Mouse (Mus musculus) midbrain, embryonic 13.5 days (tissue): ENCODE results near the gene B3gnt7. TPM values are rescaled to one million over a fixed set of nuclear protein-coding genes. Genes with fewer than 3 reads are reported as not detected.
"Not testable (repeated sequence)": the region's sequence is repeated elsewhere in the genome, so short reads cannot be mapped to it uniquely, and the experiment has no call there.

Experiments
- ATAC-seq: fragments of 200-750 bp; cut with Nextera tagmentation; 2 replicates; pipeline ENCODE4 v1.8.0; 2017; ENCODE audit warnings: mild to moderate bottlenecking, moderate TSS enrichment, moderate library complexity
- H3K27ac ChIP-seq: fragments of 300-500 bp; sonication (generic); 2 replicates; pipeline ENCODE4 v1.5.1; 2015; ENCODE audit warnings: inconsistent platforms, mild to moderate bottlenecking, moderate library complexity
- H3K27me3 ChIP-seq: fragments of 300-500 bp; sonication (generic); 2 replicates; pipeline ENCODE4 v1.6.1; 2015; ENCODE audit warnings: mild to moderate bottlenecking, inconsistent platforms
- H3K36me3 ChIP-seq: fragments of 300-500 bp; sonication (generic); 2 replicates; pipeline ENCODE4 v1.6.1; 2015; ENCODE audit warnings: mild to moderate bottlenecking, inconsistent platforms
- H3K4me1 ChIP-seq: fragments of 300-500 bp; sonication (generic); replicated peaks from 2 replicates; pipeline ENCODE4 v1.6.1; 2015; ENCODE audit warnings: inconsistent platforms
- H3K4me2 ChIP-seq: fragments of 300-500 bp; sonication (generic); replicated peaks from 2 replicates; pipeline ENCODE4 v1.6.1; 2015; ENCODE audit warnings: moderate library complexity, mild to moderate bottlenecking, inconsistent platforms
- H3K4me3 ChIP-seq: fragments of 300-500 bp; sonication (generic); replicated peaks from 2 replicates; pipeline ENCODE4 v1.5.1; 2015; ENCODE audit warnings: mild to moderate bottlenecking, inconsistent platforms
- H3K9ac ChIP-seq: fragments of 300-500 bp; sonication (generic); replicated peaks from 2 replicates; pipeline ENCODE4 v1.6.1; 2015; ENCODE audit warnings: mild to moderate bottlenecking, inconsistent platforms
- H3K9me3 ChIP-seq: fragments of 300-500 bp; sonication (generic); 2 replicates; pipeline ENCODE4 v1.6.1; 2016; ENCODE audit warnings: mild to moderate bottlenecking, inconsistent platforms
- WGBS: fragments of 180-500 bp; shearing (Covaris S2); methylation state at CpG from one replicate; pipeline ENCODE4 v1.1.7; 2015; 5-methylcytosine and 5-hydroxymethylcytosine counted together
- polyA plus RNA-seq: library from polyadenylated mRNA; unstranded; fragments of >200 nt; fragmentation: Nextera tagmentation; extraction: Ambion mirVana; gene quantifications from 2 replicates; pipeline ENCODE4 v1.2.1, GENCODE M21; 2015

B3gnt7 gene
- polyA plus RNA-seq, 1 experiment from 2014 or later, result 2.7 TPM

- H3K4me3 ChIP-seq, result no peak overlapping the region
- no peaks in the 10 kb centered on the region for H3K9me3 ChIP-seq
- H3K4me2 ChIP-seq, result no peak overlapping the region
- H3K27me3 ChIP-seq, result no peaks in the 10 kb centered on the region
- H3K36me3 ChIP-seq, result no peaks in the 10 kb centered on the region
- H3K27ac ChIP-seq, result no peak overlapping the region
- whole genome bisulfite sequencing, result 32% methylated on average over 4 of the region's 4 CpGs
- H3K9ac ChIP-seq, result no peak overlapping the region
- H3K4me1 ChIP-seq, result 0 out of 2 replicates have a peak, but pooled peaks cover 5% of the 10 kb centered on the region
- ATAC-seq, result peak; percentile 82
Measured at GRCm38 (mm10) chr1:86339156-86339812, 36.7 kb downstream of the B3gnt7 start.

DNA sequence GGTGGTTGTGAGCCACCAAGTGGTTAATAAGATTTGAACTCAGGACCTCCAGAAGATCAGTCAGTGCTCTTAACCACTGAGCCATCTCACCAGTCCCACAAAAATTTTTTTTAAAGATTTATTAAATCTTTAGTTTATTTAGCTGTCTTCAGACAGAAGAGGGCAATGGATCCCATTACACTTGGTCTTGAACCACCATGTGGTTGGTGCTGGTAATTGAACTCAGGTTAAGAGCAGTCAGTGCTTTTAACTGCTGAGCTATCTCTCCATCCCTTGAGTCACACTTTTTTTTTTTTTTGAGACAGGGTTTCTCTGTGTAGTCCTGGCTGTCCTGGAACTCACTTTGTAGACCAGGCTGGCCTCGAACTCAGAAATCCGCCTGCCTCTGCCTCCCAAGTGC lies 38.5 kb downstream of the B3gnt7 start:
- H3K9me3 ChIP-seq, H3K4me1 ChIP-seq, H3K4me3 ChIP-seq, H3K4me2 ChIP-seq, H3K27ac ChIP-seq, H3K27me3 ChIP-seq, H3K36me3 ChIP-seq, H3K9ac ChIP-seq, ATAC-seq: not testable (repeated sequence)
- WGBS, result 96% methylated on average over 2 of the region's 2 CpGs

- Histone ChIP-seq H3K4me3 (no peak overlapping the region), H3K4me1 (no peaks in the 10 kb centered on the region), H3K9ac (no peak overlapping the region), H3K27ac (no peak overlapping the region), H3K36me3 (peaks cover 17% of the 10 kb centered on the region), H3K4me2 (no peak overlapping the region), H3K9me3 (no peaks in the 10 kb centered on the region), H3K27me3 (no peaks in the 10 kb centered on the region)
- ATAC-seq, result no peak
- WGBS, result 90% methylated on average over 2 of the region's 2 CpGs
Measured at GRCm38 (mm10) chr1:86342371-86342770, 39.7 kb downstream of the B3gnt7 start.

- Histone ChIP-seq H3K9ac (no peak overlapping the region), H3K36me3 (peaks cover 24% of the 10 kb centered on the region), H3K4me3 (no peak overlapping the region), H3K27me3 (no peaks in the 10 kb centered on the region), H3K4me1 (no peaks in the 10 kb centered on the region), H3K9me3 (no peaks in the 10 kb centered on the region), H3K4me2 (no peak overlapping the region), H3K27ac (no peak overlapping the region)
- no peak for ATAC-seq
- 100% methylated on average over 1 of the region's 1 CpGs for WGBS
Measured at GRCm38 (mm10) chr1:86343087-86343645, 40.5 kb downstream of the B3gnt7 start.

GRCm38 (mm10) chr1:86343969-86344861 lies 41.6 kb downstream of the B3gnt7 start:
- Histone ChIP-seq H3K4me3 (no peak overlapping the region), H3K4me2 (no peak overlapping the region), H3K36me3 (peaks cover 34% of the 10 kb centered on the region), H3K4me1 (no peaks in the 10 kb centered on the region), H3K27ac (no peak overlapping the region), H3K9ac (no peak overlapping the region), H3K27me3 (no peaks in the 10 kb centered on the region), H3K9me3 (no peaks in the 10 kb centered on the region)
- ATAC-seq, result no peak
- WGBS, result 82% methylated on average over 4 of the region's 4 CpGs

DNA sequence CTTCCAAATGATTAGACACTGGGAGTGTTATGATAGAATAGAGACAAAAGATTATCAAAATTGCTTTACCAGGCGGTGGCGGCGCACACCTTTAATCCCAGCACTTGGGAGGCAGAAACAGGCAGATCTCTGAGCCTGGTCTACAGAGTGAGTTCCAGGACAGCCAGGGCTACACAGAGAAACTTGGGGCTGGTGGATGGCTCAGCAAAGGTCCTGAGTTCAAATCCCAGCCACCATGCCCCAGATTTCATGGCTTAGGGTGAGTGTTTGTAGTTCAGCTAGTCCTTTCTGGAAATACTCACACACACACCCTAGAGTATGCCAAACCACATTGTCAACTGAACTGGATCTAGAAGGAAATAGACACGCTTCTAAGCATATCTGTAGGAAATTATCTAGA lies 42.4 kb downstream of the B3gnt7 start:
- H3K27ac ChIP-seq, result no peak overlapping the region
- H3K9me3 ChIP-seq, result no peaks in the 10 kb centered on the region
- ATAC-seq, result no peak
- H3K27me3 ChIP-seq, result no peaks in the 10 kb centered on the region
- H3K36me3 ChIP-seq, result peaks cover 43% of the 10 kb centered on the region
- 94% methylated on average over 4 of the region's 4 CpGs for WGBS
- H3K9ac ChIP-seq, result no peak overlapping the region
- no peak overlapping the region for H3K4me3 ChIP-seq
- no peaks in the 10 kb centered on the region for H3K4me1 ChIP-seq
- H3K4me2 ChIP-seq, result no peak overlapping the region

DNA sequence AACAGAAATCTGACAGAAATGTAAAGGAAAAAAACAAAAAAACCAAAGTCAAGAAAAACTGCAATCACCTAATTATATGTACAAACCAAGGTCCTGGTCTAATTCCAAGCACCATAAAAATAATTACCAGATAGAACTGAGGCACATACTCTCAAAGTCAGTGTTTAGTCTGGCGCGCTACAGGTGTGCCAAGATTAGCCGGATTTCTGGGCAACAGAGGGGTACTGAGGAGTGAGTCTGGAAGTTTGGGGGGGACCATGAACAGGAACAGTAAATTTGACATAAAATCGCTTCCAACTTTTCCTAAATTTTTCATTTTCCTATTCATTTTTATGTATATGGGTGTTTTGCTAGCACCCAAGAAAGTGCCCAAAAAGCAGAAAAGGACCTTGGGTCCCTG lies 43.3 kb downstream of the B3gnt7 start:
- ATAC-seq, result no peak

GRCm38 (mm10) chr1:86346851-86347715 lies 44.5 kb downstream of the B3gnt7 start:
- H3K9me3 ChIP-seq, result no peaks in the 10 kb centered on the region
- H3K36me3 ChIP-seq, result peaks cover 63% of the 10 kb centered on the region
- H3K4me1 ChIP-seq, result no peaks in the 10 kb centered on the region
- H3K27me3 ChIP-seq, result no peaks in the 10 kb centered on the region
- ATAC-seq, result no peak
- H3K4me3 ChIP-seq, result no peak overlapping the region
- H3K4me2 ChIP-seq, result no peak overlapping the region
- H3K9ac ChIP-seq, result no peak overlapping the region
- WGBS, result 80% methylated on average over 3 of the region's 3 CpGs
- no peak overlapping the region for H3K27ac ChIP-seq

More for the DNA sequence above, 43.3 kb downstream of the B3gnt7 start:
- H3K9ac ChIP-seq, result no peak overlapping the region
- no peak overlapping the region for H3K4me3 ChIP-seq
- H3K27ac ChIP-seq, result no peak overlapping the region
- no peaks in the 10 kb centered on the region for H3K9me3 ChIP-seq
- 97% methylated on average over 4 of the region's 4 CpGs for WGBS
- H3K27me3 ChIP-seq, result no peaks in the 10 kb centered on the region
- no peaks in the 10 kb centered on the region for H3K4me1 ChIP-seq
- H3K36me3 ChIP-seq, result peaks cover 52% of the 10 kb centered on the region
- H3K4me2 ChIP-seq, result no peak overlapping the region

DNA sequence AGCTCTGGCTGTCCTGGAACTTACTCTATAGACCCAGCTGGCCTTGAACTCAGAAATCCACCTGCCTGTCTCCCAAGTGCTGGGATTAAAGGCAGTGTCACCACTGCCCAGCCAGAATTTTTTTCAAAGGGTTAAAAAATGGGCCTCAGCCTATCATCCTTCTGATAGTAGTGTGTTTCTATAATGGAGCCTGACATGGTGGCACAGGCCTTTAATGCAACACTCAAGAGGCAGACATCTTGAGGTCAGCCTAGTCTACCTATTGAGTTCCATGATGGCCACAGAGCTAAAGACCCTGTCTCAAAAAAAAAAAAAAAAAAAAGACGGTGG lies 45.0 kb downstream of the B3gnt7 start:
- no peak overlapping the region for H3K4me3 ChIP-seq
- WGBS, result 55% methylated on average over 1 of the region's 1 CpGs

DNA sequence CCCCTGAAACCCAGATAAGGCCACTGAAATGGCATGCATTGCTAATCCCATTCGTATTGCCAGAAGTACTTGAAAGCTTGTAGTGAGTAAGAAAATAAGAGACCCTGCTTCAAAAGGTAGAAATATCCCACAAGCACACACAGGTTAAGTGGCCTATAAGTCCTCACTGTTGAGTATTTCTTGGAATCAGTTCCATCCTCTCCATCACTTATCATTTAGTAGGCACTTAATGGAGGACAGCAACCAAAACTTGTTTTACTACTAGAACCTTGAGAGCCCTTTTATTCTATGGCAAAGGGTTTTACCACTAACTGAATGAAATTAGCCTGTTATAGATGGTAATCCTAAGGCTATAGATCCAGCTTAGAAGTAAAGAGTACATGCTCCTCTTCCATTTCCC lies 45.5 kb downstream of the B3gnt7 start:
- no peak for ATAC-seq

More for the DNA sequence above, 45.0 kb downstream of the B3gnt7 start:
- no peak for ATAC-seq
- H3K36me3 ChIP-seq, result peaks cover 69% of the 10 kb centered on the region
- no peak overlapping the region for H3K4me2 ChIP-seq
- H3K27ac ChIP-seq, result no peak overlapping the region
- H3K4me1 ChIP-seq, result no peaks in the 10 kb centered on the region
- H3K27me3 ChIP-seq, result no peaks in the 10 kb centered on the region
- no peaks in the 10 kb centered on the region for H3K9me3 ChIP-seq
- no peak overlapping the region for H3K9ac ChIP-seq

DNA sequence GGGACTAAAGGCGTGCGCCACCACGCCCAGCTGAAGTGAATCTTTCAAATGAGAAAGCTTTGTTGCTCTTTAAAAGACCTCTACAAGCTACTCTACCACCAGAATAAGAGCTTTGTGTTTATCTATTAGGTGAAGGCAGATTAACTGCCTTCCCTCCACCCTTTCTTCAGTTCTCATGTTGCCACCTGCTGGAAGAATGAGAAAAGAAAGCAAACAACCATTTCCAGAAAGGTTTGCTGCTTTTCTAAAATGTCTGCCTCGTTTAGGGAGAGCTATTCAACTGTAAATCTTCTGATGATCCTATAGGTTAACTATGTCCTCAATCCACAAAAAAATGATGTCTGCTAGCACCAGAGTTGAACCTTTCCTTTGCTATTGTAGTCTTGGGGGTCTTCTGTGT lies 46.2 kb downstream of the B3gnt7 start:
- H3K27me3 ChIP-seq, result no peaks in the 10 kb centered on the region
- no peak overlapping the region for H3K4me2 ChIP-seq
- no peaks in the 10 kb centered on the region for H3K9me3 ChIP-seq
- no peak for ATAC-seq
- H3K4me1 ChIP-seq, result no peaks in the 10 kb centered on the region
- no peak overlapping the region for H3K27ac ChIP-seq
- H3K36me3 ChIP-seq, result peaks cover 78% of the 10 kb centered on the region
- 76% methylated on average over 4 of the region's 4 CpGs for WGBS
- H3K9ac ChIP-seq, result no peak overlapping the region
- H3K4me3 ChIP-seq, result no peak overlapping the region

More for the DNA sequence above, 45.5 kb downstream of the B3gnt7 start:
- H3K9ac ChIP-seq, result no peak overlapping the region
- peaks cover 71% of the 10 kb centered on the region for H3K36me3 ChIP-seq
- 64% methylated on average over 1 of the region's 1 CpGs for WGBS
- no peaks in the 10 kb centered on the region for H3K4me1 ChIP-seq
- no peaks in the 10 kb centered on the region for H3K27me3 ChIP-seq
- no peak overlapping the region for H3K4me3 ChIP-seq
- no peak overlapping the region for H3K4me2 ChIP-seq
- H3K9me3 ChIP-seq, result no peaks in the 10 kb centered on the region
- H3K27ac ChIP-seq, result no peak overlapping the region
